Mouse (Mus musculus) T-helper 1 cell (primary cell): Measurements from ENCODE around the gene Igf2bp1.
"Not testable (repeated sequence)": the region's sequence is repeated elsewhere in the genome, so short reads cannot be mapped to it uniquely, and the experiment has no call there.

Experiments
- in situ Hi-C: fragments of 300-600 bp; cut with MboI, MseI; formaldehyde crosslinking; loops from one replicate; pipeline ENCODE4 v1.15.1; 2025; ENCODE audit warnings: high pct_unique_total_duplicates

Igf2bp1 gene

DNA sequence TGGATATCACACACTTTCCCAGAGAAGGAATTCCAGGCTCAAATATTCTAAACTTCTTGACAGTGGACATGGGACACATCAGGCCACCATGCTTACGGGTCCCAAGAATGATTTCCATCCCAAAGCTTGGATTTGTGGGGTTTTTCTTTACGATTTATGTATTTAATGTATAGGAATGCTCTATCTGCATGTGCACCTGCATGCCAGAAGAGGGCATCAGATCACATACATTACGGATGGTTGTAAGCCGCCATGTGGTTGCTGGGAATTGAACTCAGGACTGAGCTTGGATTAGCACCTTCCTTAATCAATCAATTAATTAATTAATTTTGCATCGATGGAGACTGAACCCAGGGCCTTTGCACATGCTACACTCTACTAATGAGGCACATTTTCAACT, 30.0 kb downstream of the Igf2bp1 start:
- in situ Hi-C loops = loop anchor here (25.0 kb wide), 1 partner anchor 262 kb away; no protein-coding TSS in a partner anchor

GRCm38 (mm10) chr11:95973187-95973586, 32.6 kb downstream of the Igf2bp1 start:
- in situ Hi-C loops = no loop called here

GRCm38 (mm10) chr11:95963304-95963703, 42.4 kb downstream of the Igf2bp1 start:
- in situ Hi-C loops = no loop called here

- in situ Hi-C loops = no loop called here
Observed at GRCm38 (mm10) chr11:95959152-95959551, 46.6 kb downstream of the Igf2bp1 start.

DNA sequence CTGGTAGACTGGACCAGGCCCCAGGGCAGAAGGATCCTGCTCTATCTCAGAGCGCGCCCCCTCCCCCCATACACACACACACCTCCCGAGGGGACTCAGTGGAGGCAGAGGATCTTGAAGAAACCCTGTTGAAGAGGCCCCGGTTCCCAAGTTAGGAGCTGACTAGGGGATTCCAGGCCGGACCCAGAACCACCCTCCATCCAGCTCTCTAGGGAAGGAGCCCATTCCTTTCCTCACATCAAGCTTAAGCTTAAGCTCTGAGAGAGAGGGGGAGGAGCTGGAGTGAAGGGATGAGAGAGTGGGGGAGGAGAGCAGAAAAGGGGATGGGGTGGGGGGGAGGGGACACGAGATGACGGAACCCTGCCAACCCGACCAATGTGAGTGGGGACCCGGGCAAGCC, 47.5 kb downstream of the Igf2bp1 start:
- in situ Hi-C loops = no loop called here

DNA sequence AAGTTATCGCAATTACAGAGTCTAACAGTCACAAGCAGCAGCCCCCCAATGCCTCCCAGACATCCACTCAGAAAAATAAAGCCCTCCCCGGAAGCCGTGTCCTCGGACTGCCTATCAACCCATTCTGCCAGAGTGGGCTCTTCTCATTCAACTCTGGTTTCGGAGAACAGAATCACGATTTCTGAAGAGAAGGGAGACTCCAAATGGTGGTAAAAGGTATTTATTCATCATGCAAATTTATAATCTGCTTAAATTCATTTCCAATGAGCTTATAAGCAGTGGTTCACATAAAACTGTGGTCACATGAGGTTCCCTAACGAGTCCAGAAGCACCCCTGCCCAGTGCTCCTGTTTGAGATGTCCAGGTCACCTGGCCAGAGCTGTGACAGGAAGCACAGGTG, 48.3 kb downstream of the Igf2bp1 start:
- in situ Hi-C loops = no loop called here

GRCm38 (mm10) chr11:95953313-95953712, 52.4 kb downstream of the Igf2bp1 start:
- in situ Hi-C loops = no loop called here

GRCm38 (mm10) chr11:95945838-95946472, 59.8 kb downstream of the Igf2bp1 start:
- in situ Hi-C loops = no loop called here

GRCm38 (mm10) chr11:95939828-95940507, 65.8 kb downstream of the Igf2bp1 start:
- in situ Hi-C loops = no loop called here

- in situ Hi-C loops = no loop called here
Observed at GRCm38 (mm10) chr11:95936409-95936808, 69.3 kb downstream of the Igf2bp1 start.

DNA sequence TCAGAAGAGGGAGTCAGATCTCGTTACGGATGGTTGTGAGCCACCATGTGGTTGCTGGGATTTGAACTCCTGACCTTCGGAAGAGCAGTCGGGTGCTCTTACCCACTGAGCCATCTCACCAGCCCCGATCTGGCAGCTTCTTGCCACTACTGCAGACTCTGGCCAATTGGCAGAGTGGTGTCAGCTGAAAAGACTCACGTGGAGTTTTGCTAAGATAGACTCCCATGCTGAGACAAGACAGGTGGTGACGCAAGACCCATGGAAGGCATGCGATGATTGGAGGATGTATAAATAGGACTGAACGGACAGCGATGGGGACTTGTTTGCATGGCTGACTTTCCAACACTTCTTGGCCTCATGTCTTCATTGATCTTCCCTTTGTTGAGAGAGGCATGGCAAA, 73.6 kb downstream of the Igf2bp1 start:
- in situ Hi-C loops = not testable (repeated sequence)

- in situ Hi-C loops = no loop called here
Observed at GRCm38 (mm10) chr11:95926398-95926797, 79.3 kb downstream of the Igf2bp1 start.

GRCm38 (mm10) chr11:95925976-95926375, 79.8 kb downstream of the Igf2bp1 start:
- in situ Hi-C loops = no loop called here

DNA sequence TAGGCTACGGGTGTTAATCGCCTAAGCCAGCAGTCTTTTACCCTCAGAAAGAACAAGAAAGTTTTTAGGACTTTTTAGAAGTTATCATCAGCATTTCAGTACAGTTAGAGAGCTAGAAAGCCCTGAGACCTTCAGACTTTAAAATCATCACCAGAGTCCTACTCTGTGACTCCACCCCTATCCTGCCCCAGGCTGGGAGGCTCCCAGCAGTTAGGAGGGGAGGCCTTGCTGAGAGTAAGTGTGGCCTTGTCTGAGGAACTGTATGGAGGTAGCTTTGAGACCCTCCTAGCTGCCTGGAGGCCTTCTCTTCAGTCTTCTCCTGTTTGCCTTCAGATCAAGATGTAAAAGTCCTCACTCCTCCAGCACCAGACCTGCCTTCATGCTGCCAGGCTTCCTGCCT, 81.5 kb downstream of the Igf2bp1 start:
- in situ Hi-C loops = no loop called here

DNA sequence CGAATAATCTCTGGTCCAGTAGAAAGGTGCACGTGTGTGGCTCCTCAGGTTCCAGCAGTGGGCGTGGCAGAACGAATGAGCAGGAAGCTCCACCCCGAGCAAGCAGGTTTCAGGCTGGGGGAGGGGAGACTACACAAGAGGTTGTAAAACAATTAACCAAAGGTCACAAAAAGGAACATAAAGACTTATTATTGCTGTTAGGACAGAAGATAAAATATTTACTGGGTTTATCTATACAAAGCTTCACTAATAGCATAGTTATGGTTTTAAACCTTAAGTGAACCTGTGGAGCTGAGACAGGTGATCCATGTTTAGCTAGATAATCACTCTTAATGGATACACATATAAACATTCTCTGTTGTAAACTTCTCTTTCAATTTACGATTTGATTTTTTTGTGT, 82.3 kb downstream of the Igf2bp1 start:
- in situ Hi-C loops = not testable (repeated sequence)

DNA sequence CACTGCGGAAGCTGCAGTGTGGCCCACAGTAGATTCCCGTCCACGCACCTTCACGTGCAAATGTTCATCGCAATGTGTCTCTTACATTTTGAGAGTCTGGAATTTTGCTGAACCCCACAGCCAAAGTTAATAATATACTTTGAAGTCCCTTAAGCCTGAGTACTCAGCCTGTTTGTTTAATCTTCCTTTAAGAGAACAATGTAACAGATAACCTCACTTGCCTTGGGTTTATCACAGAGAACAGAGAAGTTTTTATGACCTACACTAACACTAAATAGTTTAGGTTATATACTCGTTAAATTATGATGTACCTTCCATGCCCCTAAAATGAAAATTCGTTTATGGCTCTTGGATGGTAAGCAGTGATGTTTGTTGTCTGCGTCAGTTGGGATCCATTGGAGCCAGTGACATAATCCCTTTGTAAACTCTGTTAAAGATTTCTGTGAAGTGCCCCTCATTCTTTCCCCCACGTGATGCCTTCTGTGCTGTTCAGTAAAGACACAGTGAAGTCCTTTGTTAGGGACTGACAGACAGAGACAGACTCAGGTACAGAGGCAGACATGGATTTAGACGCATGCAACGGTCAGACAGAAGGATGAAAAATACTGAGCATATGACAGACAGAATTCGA, 83.6 kb downstream of the Igf2bp1 start:
- in situ Hi-C loops = no loop called here

DNA sequence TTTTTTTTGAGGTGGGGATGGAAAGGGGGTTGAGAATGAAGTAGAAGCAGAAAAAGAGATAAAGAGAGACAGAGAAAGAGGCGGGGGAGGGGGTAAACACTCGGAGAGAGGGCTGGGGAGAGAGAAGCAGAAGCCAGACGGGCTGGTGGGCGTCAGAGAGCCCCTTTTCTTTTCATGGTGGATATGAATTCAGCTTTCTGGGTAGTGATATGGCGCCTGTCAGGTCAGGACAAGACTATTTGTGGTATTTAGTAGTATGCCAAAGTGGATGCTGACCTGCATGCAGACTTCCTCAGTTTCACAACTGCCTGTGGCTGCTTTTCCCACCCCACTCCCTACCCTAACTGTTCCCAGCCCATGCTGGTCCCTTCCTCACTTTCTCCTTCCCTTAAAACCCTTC, 89.3 kb downstream of the Igf2bp1 start:
- in situ Hi-C loops = no loop called here

DNA sequence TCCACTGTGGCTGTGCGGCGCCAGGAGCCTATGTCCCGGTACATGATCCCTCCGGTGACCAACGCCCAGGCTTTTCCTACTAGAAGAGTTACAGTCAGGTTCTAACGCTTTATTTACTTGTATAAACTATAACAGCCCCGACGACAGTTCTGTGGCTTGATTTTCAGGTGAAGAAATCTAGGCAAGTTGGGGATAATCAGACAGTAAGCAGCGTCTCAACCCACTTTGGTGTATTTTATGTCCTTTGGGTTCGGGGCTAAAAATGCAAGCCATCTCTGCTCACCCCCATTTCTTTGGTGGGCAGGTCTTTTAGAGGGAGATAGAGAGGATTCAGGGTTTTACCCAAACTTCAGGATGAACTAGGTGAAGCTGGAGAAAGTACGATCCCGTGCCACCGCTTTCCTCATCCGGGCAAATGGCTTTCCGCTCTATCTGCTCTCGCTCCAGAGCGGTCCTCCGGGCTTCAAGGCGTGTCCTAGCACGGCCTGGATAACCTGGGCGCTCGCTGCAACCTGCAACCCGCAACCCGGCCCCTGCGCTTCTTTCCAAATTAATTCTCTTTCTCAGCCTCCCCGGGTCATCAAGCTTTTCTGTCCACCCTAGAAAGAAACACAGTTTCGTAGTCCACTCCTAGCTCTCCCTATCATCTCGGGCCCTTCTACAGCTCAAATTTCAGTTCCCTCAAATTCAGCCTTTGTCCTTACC, 90.6 kb downstream of the Igf2bp1 start:
- in situ Hi-C loops = no loop called here

DNA sequence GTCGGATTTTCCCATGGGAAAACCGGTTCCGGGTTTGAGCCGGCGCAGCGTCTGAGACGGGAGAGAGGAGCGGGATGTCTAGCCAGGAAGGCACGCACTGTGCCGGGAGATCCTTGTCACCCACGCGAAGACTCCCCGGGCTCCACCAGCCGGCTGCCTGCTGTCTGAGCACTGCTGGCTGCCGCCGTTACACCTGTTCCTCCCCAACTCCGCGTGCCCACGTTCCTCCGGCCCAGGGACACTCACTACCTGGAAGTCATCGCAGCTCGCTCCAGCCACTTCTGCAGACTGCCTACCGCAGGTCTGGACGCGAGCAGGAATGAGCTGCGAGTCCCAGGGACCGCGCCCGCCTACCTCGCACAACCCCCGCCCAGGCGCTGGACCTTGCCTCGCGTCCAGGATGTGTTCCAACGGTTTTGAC, 91.2 kb downstream of the Igf2bp1 start, which contains the start of gene B4galnt2:
Gene B4galnt2 (minus strand): TSS at position 321 of the 421 bp plus-strand sequence.
- in situ Hi-C loops = no loop called here

GRCm38 (mm10) chr11:95913959-95914566, 91.7 kb downstream of the Igf2bp1 start:
- in situ Hi-C loops = no loop called here

GRCm38 (mm10) chr11:95911579-95911978, 94.2 kb downstream of the Igf2bp1 start:
- in situ Hi-C loops = no loop called here
